Mouse (Mus musculus): Measurements from ENCODE around the gene Myom1.

GRCm38 (mm10) chr17:71126001-71126400, 123.6 kb downstream of the Myom1 start:
- TF ChIP-seq POLR2A (IDR thresholded peaks at IDR 0.05; ENCODE audit: borderline replicate concordance, insufficient read depth, low read length) (no peak), CTCF (IDR thresholded peaks at IDR 0.05; ENCODE audit: borderline replicate concordance, insufficient read depth, low read depth, low read length) (no peak)

Measured in cerebellum, adult 2 months (tissue).